Mouse (Mus musculus) cerebellum, adult 2 months (tissue): Measurements from ENCODE around the gene Prom1.

Experiments
- CTCF ChIP-seq: fragments of 200-500 bp; IDR thresholded peaks from 2 replicates; pipeline ENCODE4 v1.5.1; 2011; ENCODE audit warnings: low read depth, mild to moderate bottlenecking, control low read depth, low read length, moderate library complexity, borderline replicate concordance; ENCODE audit not compliant: insufficient read depth
- POLR2A ChIP-seq: fragments of 200-500 bp; IDR thresholded peaks from 2 replicates; pipeline ENCODE4 v1.6.1; 2011; ENCODE audit warnings: low read length, control low read depth, borderline replicate concordance; ENCODE audit not compliant: insufficient read depth

GRCm38 (mm10) chr5:44100187-44100543 lies 1.7 kb downstream of the Prom1 start:
- TF ChIP-seq POLR2A, result no peak
- TF ChIP-seq CTCF, result no peak
